Mouse (Mus musculus) gastrocnemius, postnatal 14 days (tissue): Measurements from ENCODE around the gene Aaas. TPM values are rescaled to one million over a fixed set of nuclear protein-coding genes. Genes with fewer than 3 reads are reported as not detected.

Experiments used
- DNase-seq: peaks from one replicate; pipeline ENCODE4 v3.0.0; 2021; ENCODE audit warnings: mixed read lengths
- intact Hi-C: fragments of 180-260 bp; cut with DNase I; formaldehyde crosslinking; loops from one replicate; pipeline ENCODE4 v1.15.1; 2025; ENCODE audit warnings: low total_unique reads
- total RNA-seq, 2 experiments: library from RNA; stranded (reverse); gene quantifications; 2 replicates each; pipeline ENCODE4 v1.2.3; 2021

Aaas gene
- total RNA-seq, 2 experiments from 2014 or later, result 7.2 to 8.4 TPM

- DNase-seq, result no peak
- intact Hi-C loops, result no loop called here
Observed at GRCm38 (mm10) chr15:102324654-102325473, 25.7 kb downstream of the Aaas start.

DNA sequence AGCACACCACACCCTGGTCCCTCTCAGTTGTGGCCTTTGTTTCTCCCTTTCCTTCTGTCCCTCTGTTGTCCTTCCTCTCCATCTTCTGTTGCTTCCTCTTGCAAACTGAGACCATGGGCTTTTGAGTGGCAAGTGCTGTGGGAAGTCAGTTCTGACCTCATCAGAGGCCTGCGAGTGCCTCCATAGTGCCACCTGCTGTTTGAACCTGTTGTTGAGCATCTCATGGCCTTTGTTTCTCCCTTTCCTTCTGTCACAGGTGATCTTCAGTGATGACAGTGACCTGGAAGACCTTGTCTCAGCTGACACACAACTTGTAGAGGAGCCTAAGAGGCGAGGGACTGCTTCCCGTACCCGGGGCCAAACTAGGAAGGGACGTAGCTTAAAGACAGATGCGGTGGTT is 34.3 kb downstream of the Aaas start:
- intact Hi-C loops, result loop anchor here (5.0 kb wide), 1 partner anchor 74 kb away; no protein-coding TSS in a partner anchor
- DNase-seq, result peak; percentile 60

- DNase-seq, result peak; percentile 17
- intact Hi-C loops, result loop anchor here (5.0 kb wide), 1 partner anchor 73 kb away; no protein-coding TSS in a partner anchor
Observed at GRCm38 (mm10) chr15:102315292-102315691, 35.3 kb downstream of the Aaas start.

DNA sequence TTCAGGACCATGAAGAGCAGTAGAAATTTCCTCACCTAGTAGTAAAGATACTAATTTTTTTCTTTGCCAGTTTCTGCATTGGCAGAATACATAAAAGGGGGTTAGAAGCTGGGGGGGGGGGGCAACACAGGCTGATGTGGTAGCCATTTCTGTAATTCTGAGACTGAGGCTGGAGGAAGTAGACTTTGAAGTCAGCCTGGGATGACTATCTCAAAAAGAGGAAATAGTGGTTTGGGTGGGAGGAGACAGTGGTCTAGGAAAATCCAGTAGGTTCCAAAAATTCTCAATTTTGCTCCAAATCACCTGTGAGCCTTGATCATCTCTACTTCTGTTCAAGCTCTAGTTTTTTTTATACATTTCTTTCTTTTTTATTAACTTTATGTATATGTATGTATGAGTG is 39.1 kb downstream of the Aaas start:
- intact Hi-C loops, result no loop called here
- no peak for DNase-seq

GRCm38 (mm10) chr15:102310074-102310845 is 40.3 kb downstream of the Aaas start:
- intact Hi-C loops, result no loop called here

GRCm38 (mm10) chr15:102308717-102309116 is 41.9 kb downstream of the Aaas start:
- DNase-seq, result no peak
- intact Hi-C loops, result no loop called here

More at GRCm38 (mm10) chr15:102310074-102310845, 40.3 kb downstream of the Aaas start:
- DNase-seq, result no peak

- no peak for DNase-seq
- intact Hi-C loops, result no loop called here
Observed at GRCm38 (mm10) chr15:102302542-102302941, 48.0 kb downstream of the Aaas start.

- intact Hi-C loops, result no loop called here
- DNase-seq, result no peak
Observed at GRCm38 (mm10) chr15:102296368-102297006, 54.1 kb downstream of the Aaas start.

- intact Hi-C loops, result no loop called here
- peak; percentile 93 for DNase-seq
Observed at GRCm38 (mm10) chr15:102295633-102296367, 54.8 kb downstream of the Aaas start, which contains the start of gene Espl1. Espl1 (plus strand) TSS chr15:102296266.

Other genes starting within 250 kb of the Aaas start
- 10 to 100 TPM; 10.0 to 12.0 TPM for gene Spryd3, start 214.5 kb downstream of the Aaas start, total RNA-seq
- gene Igfbp6, start 206.4 kb downstream of the Aaas start, total RNA-seq, result 10 to 100 TPM; 65.6 to 80.6 TPM
- under 1 TPM in 1 of 2 experiments, not detected in 1; 0.13 TPM for gene Soat2, start 200.2 kb downstream of the Aaas start, total RNA-seq
- 10 to 100 TPM; 27.6 to 30.5 TPM for gene Zfp740, start 147.5 kb downstream of the Aaas start, total RNA-seq
- gene Csad, start 146.0 kb downstream of the Aaas start, total RNA-seq, result 10 to 100 TPM; 14.1 to 15.6 TPM
- 1 to 10 TPM; 1.0 to 1.1 TPM for gene Itgb7, start 118.8 kb downstream of the Aaas start, total RNA-seq
- 10 to 100 TPM; 12.9 to 13.2 TPM for gene Rarg, start 93.3 kb downstream of the Aaas start, total RNA-seq
- not detected for gene Gm9918, start 80.2 kb downstream of the Aaas start, total RNA-seq
- gene Mfsd5, start 71.3 kb downstream of the Aaas start, total RNA-seq, result 10 to 100 TPM; 14.5 to 14.9 TPM
- 1 to 10 TPM; 1.1 to 4.1 TPM for gene Espl1, start 54.5 kb downstream of the Aaas start, total RNA-seq
- gene Pfdn5, start 24.7 kb downstream of the Aaas start, total RNA-seq, result 100 to 1,000 TPM; 212 to 228 TPM
- gene Myg1, start 19.1 kb downstream of the Aaas start, total RNA-seq, result 10 to 100 TPM; 17.6 to 19.0 TPM
- gene Sp7, start 16.4 kb upstream of the Aaas start, total RNA-seq, result under 1 TPM; 0.11 to 0.14 TPM
- gene Sp1, start 55.4 kb upstream of the Aaas start, total RNA-seq, result 10 to 100 TPM; 27.5 to 31.2 TPM
- gene Amhr2, start 94.6 kb upstream of the Aaas start, total RNA-seq, result 1 to 10 TPM; 4.5 to 5.0 TPM
- gene Prr13, start 108.3 kb upstream of the Aaas start, total RNA-seq, result 10 to 100 TPM; 12.1 to 13.6 TPM
- 100 to 1,000 TPM; 382 to 414 TPM for gene Pcbp2, start 119.8 kb upstream of the Aaas start, total RNA-seq
- gene Gm10337, start 153.0 kb upstream of the Aaas start, total RNA-seq, result not detected
- 1 to 10 TPM; 3.1 TPM for gene Map3k12, start 166.3 kb upstream of the Aaas start, total RNA-seq
- gene Tarbp2, start 167.4 kb upstream of the Aaas start, total RNA-seq, result 10 to 100 TPM; 37.9 to 40.2 TPM
- 1 to 10 TPM; 1.4 to 1.7 TPM for gene Npff, start 174.2 kb upstream of the Aaas start, total RNA-seq